Mouse (Mus musculus) heart, postnatal 0 days (tissue): ENCODE data around the gene Irf2. TPM values are rescaled to one million over a fixed set of nuclear protein-coding genes. Genes with fewer than 3 reads are reported as not detected.

Experiments
- ATAC-seq: fragments of 200-750 bp; cut with Nextera tagmentation; 2 replicates; pipeline ENCODE4 v1.8.0; 2017; ENCODE audit warnings: low read depth, moderate number of reproducible peaks, moderate library complexity; ENCODE audit not compliant: insufficient read depth
- DNase-seq: peaks from one replicate; pipeline ENCODE4 v3.0.0-alpha.2; 2016; ENCODE audit warnings: low spot score
- H3K27ac ChIP-seq: fragments of 300-500 bp; sonication (generic); 2 replicates; pipeline ENCODE4 v1.5.1; 2014; ENCODE audit warnings: low read depth, mild to moderate bottlenecking
- H3K27me3 ChIP-seq: fragments of 300-500 bp; sonication (generic); 2 replicates; pipeline ENCODE4 v1.6.1; 2014; ENCODE audit warnings: low read length, mixed read lengths; ENCODE audit not compliant: control insufficient read depth, insufficient read depth
- H3K36me3 ChIP-seq: fragments of 300-500 bp; sonication (generic); replicated peaks from 2 replicates; pipeline ENCODE4 v1.6.1; 2014; ENCODE audit warnings: low read length, mixed read lengths; ENCODE audit not compliant: control insufficient read depth, insufficient read depth
- H3K4me1 ChIP-seq: fragments of 300-500 bp; sonication (generic); 2 replicates; pipeline ENCODE4 v1.6.1; 2014; ENCODE audit warnings: antibody characterized with exemption; ENCODE audit not compliant: control insufficient read depth, insufficient read depth
- H3K4me2 ChIP-seq: fragments of 300-500 bp; sonication (generic); 2 replicates; pipeline ENCODE4 v1.6.1; 2014; ENCODE audit warnings: low read depth, mild to moderate bottlenecking, low read length, moderate library complexity
- H3K4me3 ChIP-seq: fragments of 300-500 bp; sonication (generic); 2 replicates; pipeline ENCODE4 v1.5.1; 2014; ENCODE audit warnings: low read depth, low read length
- H3K9ac ChIP-seq: fragments of 300-500 bp; sonication (generic); replicated peaks from 2 replicates; pipeline ENCODE4 v1.6.1; 2014; ENCODE audit warnings: low read depth, low read length, mixed read lengths
- H3K9me3 ChIP-seq: fragments of 300-500 bp; sonication (generic); replicated peaks from 2 replicates; pipeline ENCODE4 v1.6.1; 2016; ENCODE audit warnings: low read length; ENCODE audit not compliant: control insufficient read depth
- CTCF ChIP-seq: IDR thresholded peaks from 2 replicates; pipeline ENCODE4 v1.5.1; 2016; ENCODE audit warnings: antibody characterized with exemption, control low read depth, low read depth
- EP300 ChIP-seq: IDR thresholded peaks from 2 replicates; pipeline ENCODE4 v1.6.1; 2016; ENCODE audit warnings: antibody characterized with exemption, low read depth
- WGBS: fragments of 180-500 bp; shearing (Covaris S2); extraction: QIAGEN DNeasy Blood & Tissue Kit; methylation state at CpG from one replicate; pipeline ENCODE4 v1.1.7; 2014; 5-methylcytosine and 5-hydroxymethylcytosine counted together
- polyA plus RNA-seq: library from polyadenylated mRNA; unstranded; fragments of >200 nt; fragmentation: Nextera tagmentation; extraction: Ambion mirVana; gene quantifications from 2 replicates; pipeline ENCODE4 v1.2.1, GENCODE M21; 2015
- total RNA-seq: library from RNA; depleted of rRNA; stranded (reverse); fragments of >200 nt; gene quantifications from 2 replicates; pipeline ENCODE4 v1.2.3, GENCODE M21; 2014; ENCODE audit warnings: low replicate concordance

The Irf2 gene
- total and polyA plus RNA-seq, 2 experiments from 2014 or later = 4.6 to 22.2 TPM

- H3K4me2 ChIP-seq = no peak overlapping the region
- 82% methylated on average over 6 of the region's 6 CpGs for WGBS
- no peak for DNase-seq
- H3K4me1 ChIP-seq = no peaks in the 10 kb centered on the region
- no peaks in the 10 kb centered on the region for H3K9me3 ChIP-seq
- no peaks in the 10 kb centered on the region; the same call in 1 of the 2 replicates for H3K36me3 ChIP-seq
- no peak overlapping the region for H3K4me3 ChIP-seq
- no peak overlapping the region for H3K9ac ChIP-seq
- H3K27ac ChIP-seq = no peak overlapping the region
- no peak for ATAC-seq
- no peaks in the 10 kb centered on the region for H3K27me3 ChIP-seq
- TF ChIP-seq CTCF (no peak), EP300 (no peak)
These were observed 33.3 kb downstream of the Irf2 start for GRCm38 (mm10) chr8:46772801-46773200.

GRCm38 (mm10) chr8:46777760-46778460 is 38.4 kb downstream of the Irf2 start:
- no peaks in the 10 kb centered on the region; the same call in 1 of the 2 replicates for H3K36me3 ChIP-seq
- no peaks in the 10 kb centered on the region for H3K27me3 ChIP-seq
- ATAC-seq = no peak
- no peak overlapping the region for H3K4me3 ChIP-seq
- DNase-seq = peak; percentile 23
- no peak overlapping the region for H3K4me2 ChIP-seq
- H3K9ac ChIP-seq = no peak overlapping the region
- no peak overlapping the region for H3K27ac ChIP-seq
- TF ChIP-seq CTCF (no peak), EP300 (no peak)
- no peaks in the 10 kb centered on the region for H3K4me1 ChIP-seq
- H3K9me3 ChIP-seq = no peaks in the 10 kb centered on the region
- WGBS = 84% methylated on average over 10 of the region's 10 CpGs

GRCm38 (mm10) chr8:46781067-46781657 is 41.6 kb downstream of the Irf2 start:
- Histone ChIP-seq H3K4me3 (no peak overlapping the region), H3K27me3 (no peaks in the 10 kb centered on the region), H3K36me3 (no peaks in the 10 kb centered on the region), H3K4me2 (no peak overlapping the region), H3K27ac (no peak overlapping the region), H3K9ac (no peak overlapping the region), H3K9me3 (no peaks in the 10 kb centered on the region), H3K4me1 (0 out of 2 replicates have a peak, but pooled peaks cover 4% of the 10 kb centered on the region)
- DNase-seq (no peak), ATAC-seq (no peak)
- TF ChIP-seq CTCF = no peak
- no peak for TF ChIP-seq EP300
- WGBS = 69% methylated on average over 6 of the region's 6 CpGs

GRCm38 (mm10) chr8:46782254-46782653 is 42.7 kb downstream of the Irf2 start:
- whole genome bisulfite sequencing = 87% methylated on average over 5 of the region's 5 CpGs
- ATAC-seq (no peak), DNase-seq (no peak)
- Histone ChIP-seq H3K9ac (no peak overlapping the region), H3K27ac (no peak overlapping the region), H3K4me3 (no peak overlapping the region), H3K4me1 (0 out of 2 replicates have a peak, but pooled peaks cover 4% of the 10 kb centered on the region), H3K4me2 (no peak overlapping the region), H3K36me3 (no peaks in the 10 kb centered on the region), H3K27me3 (no peaks in the 10 kb centered on the region), H3K9me3 (no peaks in the 10 kb centered on the region)
- no peak for TF ChIP-seq CTCF
- no peak for TF ChIP-seq EP300

- no peak for ATAC-seq
- WGBS = 60% methylated on average over 2 of the region's 2 CpGs
These were observed 45.5 kb downstream of the Irf2 start for GRCm38 (mm10) chr8:46785070-46785469.

More at GRCm38 (mm10) chr8:46785070-46785469, 45.5 kb downstream of the Irf2 start:
- H3K9ac ChIP-seq = no peak overlapping the region
- no peak overlapping the region for H3K4me2 ChIP-seq
- TF ChIP-seq CTCF = no peak
- TF ChIP-seq EP300 = no peak
- DNase-seq = no peak
- H3K4me1 ChIP-seq = peaks cover 11% of the 10 kb centered on the region
- no peaks in the 10 kb centered on the region for H3K36me3 ChIP-seq
- no peak overlapping the region for H3K27ac ChIP-seq
- no peak overlapping the region for H3K4me3 ChIP-seq
- H3K9me3 ChIP-seq = 0 out of 2 replicates have a peak, but pooled peaks cover 5% of the 10 kb centered on the region
- no peaks in the 10 kb centered on the region for H3K27me3 ChIP-seq
